Mouse (Mus musculus) CH12.LX (cell line): ENCODE results near the gene Hip1r. TPM values are rescaled to one million over a fixed set of nuclear protein-coding genes. Genes with fewer than 3 reads are reported as not detected.

Experiments used
- DNase-seq: peaks from one replicate; pipeline ENCODE4 v3.0.0-alpha.2; 2013; ENCODE audit errors: extremely low read depth
- H3K27ac ChIP-seq: 2 replicates; pipeline ENCODE4 v1.5.1; 2012; ENCODE audit warnings: low read depth, mild to moderate bottlenecking, control low read depth, moderate library complexity; ENCODE audit not compliant: insufficient read depth
- H3K27me3 ChIP-seq: replicated peaks from 2 replicates; pipeline ENCODE3; 2012; ENCODE audit warnings: inconsistent platforms
- H3K36me3 ChIP-seq, 2 experiments: replicated peaks in 1 of 2; 2 replicates each; pipeline versions ENCODE3 to v1.6.1; 2012; ENCODE audit warnings: inconsistent platforms in 1 of 2, low read length in 1 of 2, mild to moderate bottlenecking in 1 of 2, mixed read lengths in 1 of 2, moderate library complexity in 1 of 2; ENCODE audit not compliant: control insufficient read depth in 1 of 2, insufficient read depth in 1 of 2
- H3K4me1 ChIP-seq, 2 experiments: 2 replicates each; pipeline ENCODE4 v1.6.1; 2012; ENCODE audit warnings: inconsistent platforms in 1 of 2, moderate library complexity in 1 of 2; ENCODE audit not compliant: insufficient read depth in 2 of 2, control insufficient read depth in 1 of 2
- H3K4me2 ChIP-seq: 2 replicates; pipeline ENCODE4 v1.6.1; 2012; ENCODE audit warnings: low read depth, mild to moderate bottlenecking, control low read depth; ENCODE audit not compliant: poor library complexity, insufficient read depth, severe bottlenecking
- H3K4me3 ChIP-seq, 3 experiments: fragments of 150-350 bp in 1 of 3; sonication (generic) in 1 of 3; replicated peaks in 1 of 3; 2 replicates each; pipeline versions ENCODE3 to v1.5.1; 2011 to 2012; ENCODE audit warnings: low read depth in 2 of 3, low read length in 2 of 3, mild to moderate bottlenecking in 2 of 3, moderate library complexity in 2 of 3, control low read depth in 1 of 3, improper control_type of control experiment in 1 of 3, inconsistent platforms in 1 of 3, mixed read lengths in 1 of 3; ENCODE audit not compliant: poor library complexity in 1 of 3
- H3K79me2 ChIP-seq: replicated peaks from 2 replicates; pipeline ENCODE4 v1.6.1; 2012; ENCODE audit warnings: mild to moderate bottlenecking, moderate library complexity; ENCODE audit not compliant: control insufficient read depth, poor library complexity, insufficient read depth, severe bottlenecking; ENCODE audit errors: extremely low read depth
- H3K9ac ChIP-seq: 2 replicates; pipeline ENCODE4 v1.6.1; 2012; ENCODE audit warnings: low read depth, mild to moderate bottlenecking, control low read depth, moderate library complexity; ENCODE audit not compliant: insufficient read depth
- H3K9me3 ChIP-seq: replicated peaks from 2 replicates; pipeline ENCODE3; 2012; ENCODE audit warnings: low read length, inconsistent platforms, mixed read lengths
- BHLHE40 ChIP-seq: IDR thresholded peaks from 2 replicates; pipeline ENCODE4 v1.6.1; 2011; ENCODE audit warnings: mild to moderate bottlenecking, low read depth, low read length, improper control_type of control experiment
- CHD1 ChIP-seq: IDR thresholded peaks from 2 replicates; pipeline ENCODE4 v1.6.1; 2012; ENCODE audit warnings: low read depth, low read length, improper control_type of control experiment, inconsistent platforms
- CHD2 ChIP-seq: IDR thresholded peaks from 2 replicates; pipeline ENCODE4 v1.6.1; 2011; ENCODE audit warnings: low read length, improper control_type of control experiment
- CTCF ChIP-seq, 2 experiments: IDR thresholded peaks in 1 of 2; conservative IDR thresholded peaks in 1 of 2; 2 replicates each; pipeline ENCODE4 v1.5.1; 2011 to 2012; ENCODE audit warnings: low read depth in 2 of 2, low read length in 2 of 2, improper control_type of control experiment in 1 of 2, inconsistent platforms in 1 of 2, mild to moderate bottlenecking in 1 of 2, moderate library complexity in 1 of 2
- ELF1 ChIP-seq: IDR thresholded peaks from 2 replicates; pipeline ENCODE4 v1.6.1; 2014; ENCODE audit warnings: low read depth, mild to moderate bottlenecking, inconsistent platforms, low read length, improper control_type of control experiment
- EP300 ChIP-seq: IDR thresholded peaks from 2 replicates; pipeline ENCODE4 v1.6.1; 2011; ENCODE audit warnings: low read length, improper control_type of control experiment
- HCFC1 ChIP-seq: IDR thresholded peaks from 2 replicates; pipeline ENCODE4 v1.6.1; 2012; ENCODE audit warnings: low read depth, mild to moderate bottlenecking, inconsistent platforms, low read length, improper control_type of control experiment
- JUND ChIP-seq: conservative IDR thresholded peaks from 2 replicates; pipeline ENCODE4 v1.6.1; 2011; ENCODE audit warnings: low read depth, low read length, improper control_type of control experiment
- KAT2A ChIP-seq: IDR thresholded peaks from 2 replicates; pipeline ENCODE4 v1.6.1; 2012; ENCODE audit warnings: low read length, improper control_type of control experiment, inconsistent platforms; ENCODE audit not compliant: insufficient replicate concordance
- MAFK ChIP-seq: IDR thresholded peaks from 2 replicates; pipeline ENCODE4 v1.6.1; 2011; ENCODE audit warnings: low read length, improper control_type of control experiment; ENCODE audit not compliant: insufficient replicate concordance
- MAX ChIP-seq: IDR thresholded peaks from 2 replicates; pipeline ENCODE4 v1.6.1; 2011; ENCODE audit warnings: low read length, improper control_type of control experiment
- MAZ ChIP-seq: IDR thresholded peaks from 2 replicates; pipeline ENCODE4 v1.6.1; 2012; ENCODE audit warnings: low read depth, mild to moderate bottlenecking, inconsistent platforms, low read length, improper control_type of control experiment, moderate library complexity
- MEF2A ChIP-seq: IDR thresholded peaks from 2 replicates; pipeline ENCODE4 v1.6.1; 2014; ENCODE audit warnings: low read depth, mild to moderate bottlenecking, inconsistent platforms, low read length, improper control_type of control experiment, borderline replicate concordance
- MXI1 ChIP-seq: IDR thresholded peaks from 2 replicates; pipeline ENCODE4 v1.6.1; 2011; ENCODE audit warnings: mild to moderate bottlenecking, low read depth, low read length, improper control_type of control experiment
- NELFE ChIP-seq: IDR thresholded peaks from 2 replicates; pipeline ENCODE4 v1.6.1; 2011; ENCODE audit warnings: low read depth, low read length, improper control_type of control experiment
- NRF1 ChIP-seq: IDR thresholded peaks from 2 replicates; pipeline ENCODE4 v1.6.1; 2014; ENCODE audit warnings: low read depth, mild to moderate bottlenecking, inconsistent platforms, low read length, improper control_type of control experiment, moderate library complexity
- PAX5 ChIP-seq: IDR thresholded peaks from 2 replicates; pipeline ENCODE4 v1.6.1; 2012; ENCODE audit warnings: low read length, inconsistent platforms, mixed read lengths
- POLR2A ChIP-seq: IDR thresholded peaks from 2 replicates; pipeline ENCODE4 v1.6.1; 2011; ENCODE audit warnings: low read depth, mild to moderate bottlenecking, improper control_type of control experiment, low read length
- RAD21 ChIP-seq: IDR thresholded peaks from 2 replicates; pipeline ENCODE4 v1.6.1; 2011; ENCODE audit warnings: low read depth, mild to moderate bottlenecking, low read length, improper control_type of control experiment, moderate library complexity
- SMC3 ChIP-seq: IDR thresholded peaks from 2 replicates; pipeline ENCODE4 v1.6.1; 2011; ENCODE audit warnings: low read depth, low read length, improper control_type of control experiment
- TCF12 ChIP-seq: IDR thresholded peaks from 2 replicates; pipeline ENCODE4 v1.6.1; 2014; ENCODE audit warnings: low read depth, mild to moderate bottlenecking, inconsistent platforms, low read length, improper control_type of control experiment
- UBTF ChIP-seq: IDR thresholded peaks from 2 replicates; pipeline ENCODE4 v1.6.1; 2012; ENCODE audit warnings: low read depth, mild to moderate bottlenecking, inconsistent platforms, low read length, improper control_type of control experiment, moderate library complexity
- USF2 ChIP-seq: conservative IDR thresholded peaks from 2 replicates; pipeline ENCODE4 v1.6.1; 2011; ENCODE audit warnings: low read depth, low read length, improper control_type of control experiment
- ZC3H11A ChIP-seq: IDR thresholded peaks from 2 replicates; pipeline ENCODE4 v1.6.1; 2012; ENCODE audit warnings: low read depth, mild to moderate bottlenecking, inconsistent platforms, low read length, improper control_type of control experiment
- ZKSCAN1 ChIP-seq: IDR thresholded peaks from 2 replicates; pipeline ENCODE4 v1.6.1; 2012; ENCODE audit warnings: low read depth, inconsistent platforms, low read length, improper control_type of control experiment, borderline replicate concordance
- ZNF384 ChIP-seq: IDR thresholded peaks from 2 replicates; pipeline ENCODE4 v1.6.1; 2012; ENCODE audit warnings: low read depth, low read length, improper control_type of control experiment, inconsistent platforms
- dilution Hi-C: fragments of 300-500 bp; cut with MboI; formaldehyde crosslinking; loops from 2 replicates; pipeline ENCODE4 v1.14.3; 2020; ENCODE audit warnings: low sequenced_read_pairs; ENCODE audit not compliant: extremely low pct_unique_long_range_greater_than_20kb, extremely low pct_ligation_motif_present
- in situ Hi-C: fragments of 300-500 bp; cut with MboI; formaldehyde crosslinking; loops from 3 replicates; pipeline ENCODE4 v1.14.3; 2019; ENCODE audit warnings: low sequenced_read_pairs, low pct_ligation_motif_present, low pct_unique_long_range_greater_than_20kb, mixed read lengths
- polyA plus RNA-seq: library from polyadenylated mRNA; unstranded; fragments of >175 nt; gene quantifications from 2 replicates; pipeline ENCODE4 v1.2.1, GENCODE M21; 2012; ENCODE audit warnings: low read depth; ENCODE audit not compliant: insufficient read length
- total RNA-seq, 2 experiments: library from RNA; depleted of rRNA; stranded (reverse); fragments of 300-350 nt in 1 of 2; fragments of >200 nt in 1 of 2; gene quantifications; 2 replicates each; pipeline ENCODE4 v1.2.3; 2012 to 2014

The Hip1r gene
- total and polyA plus RNA-seq, 3 experiments: 26.1 to 49.8 (median 44.7) TPM

DNA sequence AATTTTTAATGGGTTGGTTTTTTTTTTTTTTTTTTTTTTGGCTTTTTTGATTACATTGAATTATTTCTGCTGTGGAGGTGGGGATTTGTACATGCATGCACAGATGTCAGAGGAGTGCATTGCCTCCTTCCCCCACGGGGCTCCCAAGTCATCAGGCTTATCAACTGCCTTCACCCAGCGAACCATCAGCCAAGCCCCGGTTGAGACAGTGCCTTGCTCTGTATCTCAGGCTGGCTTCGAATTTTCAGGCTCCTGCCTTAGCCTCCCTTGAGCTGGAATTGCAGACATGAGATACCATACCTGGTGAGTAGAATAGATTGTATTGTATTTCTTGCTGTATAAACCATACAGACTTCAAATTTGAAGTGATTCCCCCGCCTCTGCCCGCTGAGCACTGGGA lies 66.2 kb downstream of the Hip1r start:
- dilution Hi-C loops: no loop called here
- H3K9ac ChIP-seq: no peak overlapping the region
- H3K4me1 ChIP-seq: peaks cover 12 to 25% of the 10 kb centered on the region in 2 experiments

DNA sequence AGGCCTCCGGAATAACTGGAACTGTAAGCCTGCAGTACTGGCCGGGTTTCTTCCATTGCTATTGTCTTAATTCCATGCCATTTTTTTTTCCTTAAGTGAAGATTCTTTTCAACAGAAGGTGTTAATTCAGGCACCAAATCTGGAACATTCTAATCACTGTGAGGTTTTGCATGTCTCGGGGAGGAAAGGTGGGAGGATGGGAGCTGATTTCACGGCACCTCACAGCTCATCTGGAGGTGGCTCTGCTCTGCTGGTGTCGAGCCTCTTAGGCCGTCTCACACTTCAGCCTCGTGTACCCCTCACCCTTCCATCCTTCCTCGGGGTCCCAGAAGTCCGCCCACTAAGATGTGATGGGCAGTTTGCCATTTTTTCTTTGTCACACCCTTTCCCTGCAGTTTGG lies 67.7 kb downstream of the Hip1r start:
- H3K9ac ChIP-seq: no peak overlapping the region
- no peaks in the 10 kb centered on the region for H3K79me2 ChIP-seq
- no peaks in the 10 kb centered on the region for H3K36me3 ChIP-seq
- dilution Hi-C loops (no loop called here), in situ Hi-C loops (no loop called here)
- TF ChIP-seq ZC3H11A (no peak), ZKSCAN1 (no peak), HCFC1 (no peak), CHD1 (no peak), JUND (no peak), MEF2A (no peak), UBTF (no peak), TCF12 (no peak), NELFE (no peak), NRF1 (no peak), ELF1 (no peak), CTCF (conservative IDR thresholded peaks at IDR 0.05 in 1 of 2, IDR thresholded peaks at IDR 0.05 in 1 of 2; ENCODE audit: low read depth in 2 of 2, low read length in 2 of 2) (no peak), MAFK (no peak)
- peaks cover 3 to 11% of the 10 kb centered on the region in 2 experiments; a peak in 3 of 4 replicates for H3K4me1 ChIP-seq
- no peak overlapping the region for H3K4me3 ChIP-seq
- no peak overlapping the region for H3K27ac ChIP-seq
- no peak overlapping the region for H3K4me2 ChIP-seq
- no peaks in the 10 kb centered on the region for H3K27me3 ChIP-seq
- no peaks in the 10 kb centered on the region for H3K9me3 ChIP-seq
- DNase-seq: no peak

More for the DNA sequence above, 66.2 kb downstream of the Hip1r start:
- no peaks in the 10 kb centered on the region for H3K79me2 ChIP-seq
- H3K9me3 ChIP-seq: no peaks in the 10 kb centered on the region
- no peak for DNase-seq
- no peak overlapping the region for H3K27ac ChIP-seq
- no peaks in the 10 kb centered on the region for H3K27me3 ChIP-seq
- in situ Hi-C loops: no loop called here
- H3K4me3 ChIP-seq: no peak overlapping the region
- H3K36me3 ChIP-seq: no peaks in the 10 kb centered on the region
- TF ChIP-seq MXI1 (no peak), MEF2A (no peak), KAT2A (no peak), UBTF (no peak), CTCF (conservative IDR thresholded peaks at IDR 0.05 in 1 of 2, IDR thresholded peaks at IDR 0.05 in 1 of 2; ENCODE audit: low read depth in 2 of 2, low read length in 2 of 2) (no peak), MAX (no peak), ELF1 (no peak), RAD21 (no peak), POLR2A (no peak), USF2 (no peak), MAZ (no peak), PAX5 (no peak), MAFK (no peak), SMC3 (no peak), JUND (no peak), EP300 (no peak), BHLHE40 (no peak), NRF1 (no peak), CHD2 (no peak), ZNF384 (no peak)
- no peak overlapping the region for H3K4me2 ChIP-seq
